Mouse (Mus musculus): Measurements from ENCODE around the gene Nebl. TPM values are rescaled to one million over a fixed set of nuclear protein-coding genes. Genes with fewer than 3 reads are reported as not detected.

Nebl gene
- polyA plus RNA-seq (2015; fragmentation: Nextera tagmentation; extraction: Ambion mirVana), result 220 and 249 TPM in 2 replicates

DNA sequence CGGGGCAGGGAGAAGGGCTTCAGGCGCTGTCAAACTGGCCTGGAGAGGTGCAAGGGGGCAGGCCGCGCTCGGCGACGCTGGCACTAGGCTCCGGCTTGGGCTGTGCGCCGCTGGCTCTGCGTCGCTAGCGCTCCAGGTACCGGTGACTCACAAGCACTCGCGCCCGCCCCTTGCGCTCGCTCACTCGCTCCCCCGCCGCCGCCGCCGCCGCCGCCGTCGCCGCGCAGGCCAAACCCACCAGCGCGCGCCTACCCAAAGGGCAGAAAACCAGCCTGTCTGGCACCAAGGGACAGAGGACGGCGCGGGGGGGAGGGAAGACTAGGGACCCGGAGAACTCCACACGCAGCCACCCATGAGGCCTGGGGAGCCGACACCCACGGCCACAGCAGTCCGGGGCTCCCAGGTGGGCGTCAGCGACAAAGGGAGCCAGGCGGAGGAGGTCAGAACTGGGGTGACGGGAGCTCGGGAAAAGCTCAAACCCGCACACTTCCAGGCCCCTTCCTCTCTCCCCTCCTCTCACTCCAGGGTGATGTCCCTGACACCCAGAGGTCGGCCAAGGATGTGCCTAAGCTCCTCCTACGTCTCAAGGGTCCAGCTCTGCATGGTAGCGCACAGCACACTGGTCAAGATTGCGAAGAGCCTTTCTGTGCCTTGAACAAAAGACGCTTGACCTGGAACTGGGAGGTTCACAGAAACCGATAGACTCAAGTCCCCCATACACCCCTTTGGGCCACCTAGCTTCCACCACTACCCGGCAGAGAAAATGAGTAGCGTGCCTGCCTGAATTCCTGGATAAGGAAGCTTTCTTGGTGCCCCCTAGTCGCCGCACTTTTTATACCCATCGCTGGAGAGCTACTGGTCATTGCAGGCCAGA, at the start of gene Nebl:
Gene Nebl (minus strand): TSS at position 508 of the 874 bp plus-strand sequence.
- peaks cover 50% of the 10 kb centered on the region for H3K27me3 ChIP-seq (replicated peaks)
- peak within 1 kb of the TSS; percentile 74 for H3K4me3 ChIP-seq
- no peaks in the 10 kb centered on the region for H3K36me3 ChIP-seq
- H3K9me3 ChIP-seq, result no peaks in the 10 kb centered on the region
- peak within 1 kb of the TSS; percentile 98 for H3K4me2 ChIP-seq
- WGBS, result 1% methylated on average over 50 of the region's 59 CpGs
- H3K27ac ChIP-seq (replicated peaks), result no peak within 1 kb of the TSS
- H3K9ac ChIP-seq, result peak within 1 kb of the TSS; percentile 84
- peaks cover 10% of the 10 kb centered on the region; the same call in 1 of the 2 replicates for H3K4me1 ChIP-seq
- ATAC-seq (ENCODE audit: extremely low read depth, insufficient number of reproducible peaks, low FRiP score, low TSS enrichment), result peak; percentile 62; the same call in 1 of the 2 replicates

- H3K27ac ChIP-seq (replicated peaks), result no peak overlapping the region
- no peak overlapping the region for H3K9ac ChIP-seq
- no peaks in the 10 kb centered on the region for H3K36me3 ChIP-seq
- no peak for ATAC-seq (ENCODE audit: extremely low read depth, insufficient number of reproducible peaks, low FRiP score, low TSS enrichment)
- H3K4me2 ChIP-seq, result no peak overlapping the region
- H3K4me1 ChIP-seq, result no peaks in the 10 kb centered on the region
- no peak overlapping the region for H3K4me3 ChIP-seq
- 81% methylated on average over 4 of the region's 4 CpGs for WGBS
- no peaks in the 10 kb centered on the region for H3K9me3 ChIP-seq
- no peaks in the 10 kb centered on the region for H3K27me3 ChIP-seq (replicated peaks)
Observed at GRCm38 (mm10) chr2:17770246-17770825, 39.1 kb upstream of the Nebl start.

GRCm38 (mm10) chr2:17769242-17769755, 38.0 kb upstream of the Nebl start:
- Histone ChIP-seq H3K9me3 (no peaks in the 10 kb centered on the region), H3K36me3 (no peaks in the 10 kb centered on the region), H3K27me3 (replicated peaks) (no peaks in the 10 kb centered on the region), H3K4me1 (no peaks in the 10 kb centered on the region), H3K4me3 (no peak overlapping the region), H3K27ac (replicated peaks) (no peak overlapping the region), H3K9ac (no peak overlapping the region), H3K4me2 (no peak overlapping the region)
- ATAC-seq (ENCODE audit: extremely low read depth, insufficient number of reproducible peaks, low FRiP score, low TSS enrichment), result no peak
- whole genome bisulfite sequencing, result 70% methylated on average over 5 of the region's 5 CpGs

DNA sequence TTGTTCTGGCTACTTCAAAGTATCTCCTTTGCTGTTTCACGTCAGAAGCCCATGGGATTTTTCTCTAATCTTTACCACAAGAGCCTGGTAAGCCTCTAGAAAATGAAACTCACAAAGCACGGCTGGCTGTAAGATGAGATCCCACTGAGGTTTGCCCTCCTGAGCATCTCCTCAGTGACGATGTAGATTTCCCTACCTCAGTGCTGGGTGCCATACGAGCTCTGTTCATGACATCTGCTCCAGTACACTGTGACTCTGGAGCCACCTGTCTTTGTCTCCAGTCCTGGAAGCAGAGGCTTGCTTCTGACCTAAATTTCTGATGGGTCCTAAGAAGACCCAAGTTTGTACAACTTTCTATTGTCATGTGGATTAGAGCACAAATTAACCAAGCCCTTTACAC, 25.0 kb upstream of the Nebl start:
- ATAC-seq (ENCODE audit: extremely low read depth, insufficient number of reproducible peaks, low FRiP score, low TSS enrichment), result no peak
- no peak overlapping the region for H3K27ac ChIP-seq (replicated peaks)
- H3K4me3 ChIP-seq, result no peak overlapping the region
- WGBS, result 46% methylated on average over 4 of the region's 4 CpGs
- H3K4me2 ChIP-seq, result no peak overlapping the region
- no peaks in the 10 kb centered on the region for H3K27me3 ChIP-seq (replicated peaks)
- H3K4me1 ChIP-seq, result no peaks in the 10 kb centered on the region
- H3K9me3 ChIP-seq, result no peaks in the 10 kb centered on the region
- H3K9ac ChIP-seq, result no peak overlapping the region
- H3K36me3 ChIP-seq, result no peaks in the 10 kb centered on the region

GRCm38 (mm10) chr2:17742051-17742763, 10.9 kb upstream of the Nebl start:
- 0 out of 2 replicates have a peak overlapping the region, but pooled peaks have one; percentile 38 for H3K9ac ChIP-seq
- H3K4me2 ChIP-seq, result peak overlapping the region; percentile 69
- no peak overlapping the region for H3K27ac ChIP-seq (replicated peaks)
- no peak for ATAC-seq (ENCODE audit: extremely low read depth, insufficient number of reproducible peaks, low FRiP score, low TSS enrichment)
- H3K27me3 ChIP-seq (replicated peaks), result no peaks in the 10 kb centered on the region
- 14% methylated on average over 11 of the region's 11 CpGs for WGBS
- no peaks in the 10 kb centered on the region for H3K36me3 ChIP-seq
- peak overlapping the region; percentile 45 for H3K4me3 ChIP-seq
- H3K4me1 ChIP-seq, result peaks cover 14% of the 10 kb centered on the region
- H3K9me3 ChIP-seq, result no peaks in the 10 kb centered on the region

- Histone ChIP-seq H3K27ac (replicated peaks) (no peak overlapping the region), H3K4me3 (peak overlapping the region; percentile 45), H3K4me1 (peaks cover 14% of the 10 kb centered on the region), H3K9ac (0 out of 2 replicates have a peak overlapping the region, but pooled peaks have one; percentile 38), H3K36me3 (no peaks in the 10 kb centered on the region), H3K4me2 (peak overlapping the region; percentile 69), H3K9me3 (no peaks in the 10 kb centered on the region), H3K27me3 (replicated peaks) (no peaks in the 10 kb centered on the region)
- 1% methylated on average over 16 of the region's 16 CpGs for WGBS
- no peak for ATAC-seq (ENCODE audit: extremely low read depth, insufficient number of reproducible peaks, low FRiP score, low TSS enrichment)
Observed at GRCm38 (mm10) chr2:17741555-17741954, 10.3 kb upstream of the Nebl start.

GRCm38 (mm10) chr2:17740454-17740853, 9.2 kb upstream of the Nebl start:
- 55% methylated on average over 2 of the region's 2 CpGs for WGBS
- no peaks in the 10 kb centered on the region for H3K27me3 ChIP-seq (replicated peaks)
- no peak overlapping the region for H3K9ac ChIP-seq
- H3K4me1 ChIP-seq, result peaks cover 14% of the 10 kb centered on the region
- H3K36me3 ChIP-seq, result no peaks in the 10 kb centered on the region
- no peak for ATAC-seq (ENCODE audit: extremely low read depth, insufficient number of reproducible peaks, low FRiP score, low TSS enrichment)
- H3K9me3 ChIP-seq, result no peaks in the 10 kb centered on the region
- H3K4me2 ChIP-seq, result no peak overlapping the region
- H3K4me3 ChIP-seq, result no peak overlapping the region
- H3K27ac ChIP-seq (replicated peaks), result no peak overlapping the region

DNA sequence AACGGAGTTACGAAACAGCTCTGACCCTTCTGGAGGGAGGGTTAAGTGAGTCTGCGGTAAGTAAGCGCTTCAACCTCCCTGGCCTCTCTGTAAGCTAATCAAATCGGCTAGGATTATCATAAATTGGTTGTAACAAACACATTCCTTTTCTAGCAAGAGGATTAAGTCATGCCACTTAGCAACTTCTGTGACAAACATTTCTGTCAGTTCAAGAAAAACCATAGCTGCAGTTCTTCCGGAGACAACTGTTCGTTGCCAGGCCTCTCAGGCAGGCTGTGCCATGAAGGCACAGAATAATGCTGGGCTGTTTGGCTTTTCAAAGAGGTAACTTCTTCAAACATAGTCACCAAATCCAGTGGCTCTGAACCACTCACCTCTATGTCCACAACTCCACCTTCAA, 946 bp upstream of the Nebl start:
- no peak overlapping the region for H3K4me3 ChIP-seq
- H3K4me1 ChIP-seq, result peaks cover 10% of the 10 kb centered on the region; the same call in 1 of the 2 replicates
- no peak overlapping the region for H3K27ac ChIP-seq (replicated peaks)
- H3K4me2 ChIP-seq, result peak overlapping the region; percentile 98
- ATAC-seq (ENCODE audit: extremely low read depth, insufficient number of reproducible peaks, low FRiP score, low TSS enrichment), result no peak
- no peaks in the 10 kb centered on the region for H3K9me3 ChIP-seq
- H3K36me3 ChIP-seq, result no peaks in the 10 kb centered on the region
- no peak overlapping the region for H3K9ac ChIP-seq
- 43% methylated on average over 7 of the region's 7 CpGs for WGBS
- peaks cover 48% of the 10 kb centered on the region for H3K27me3 ChIP-seq (replicated peaks)

GRCm38 (mm10) chr2:17731831-17732200, 552 bp upstream of the Nebl start:
- Histone ChIP-seq H3K9ac (no peak overlapping the region), H3K36me3 (no peaks in the 10 kb centered on the region), H3K4me2 (peak overlapping the region; percentile 98), H3K4me1 (peaks cover 10% of the 10 kb centered on the region; the same call in 1 of the 2 replicates), H3K27me3 (replicated peaks) (peaks cover 48% of the 10 kb centered on the region), H3K9me3 (no peaks in the 10 kb centered on the region), H3K4me3 (peak overlapping the region; percentile 74), H3K27ac (replicated peaks) (no peak overlapping the region)
- ATAC-seq (ENCODE audit: extremely low read depth, insufficient number of reproducible peaks, low FRiP score, low TSS enrichment), result no peak
- 12% methylated on average over 6 of the region's 6 CpGs for WGBS

GRCm38 (mm10) chr2:17730648-17730956, 662 bp downstream of the Nebl start:
- under 1% methylated on average over 20 of the region's 20 CpGs for WGBS
- Histone ChIP-seq H3K9me3 (no peaks in the 10 kb centered on the region), H3K27ac (replicated peaks) (no peak overlapping the region), H3K4me3 (peak overlapping the region; percentile 74), H3K4me2 (peak overlapping the region; percentile 98), H3K4me1 (peaks cover 10% of the 10 kb centered on the region; the same call in 1 of the 2 replicates), H3K27me3 (replicated peaks) (peaks cover 51% of the 10 kb centered on the region), H3K36me3 (no peaks in the 10 kb centered on the region), H3K9ac (peak overlapping the region; percentile 84)
- no peak for ATAC-seq (ENCODE audit: extremely low read depth, insufficient number of reproducible peaks, low FRiP score, low TSS enrichment)

All from heart, embryonic 13.5 days (tissue).